Mouse (Mus musculus) midbrain, embryonic 14.5 days (tissue): ENCODE results near the gene Nsun3. TPM values are rescaled to one million over a fixed set of nuclear protein-coding genes. Genes with fewer than 3 reads are reported as not detected.

Source experiments
- ATAC-seq: fragments of 200-750 bp; cut with Nextera tagmentation; 2 replicates; pipeline ENCODE4 v1.8.0; 2017; ENCODE audit warnings: moderate number of reproducible peaks, moderate library complexity; ENCODE audit not compliant: low FRiP score, low TSS enrichment
- DNase-seq: peaks from one replicate; pipeline ENCODE4 v3.0.0-alpha.2; 2015
- H3K27ac ChIP-seq: fragments of 300-500 bp; sonication (generic); replicated peaks from 2 replicates; pipeline ENCODE4 v1.5.1; 2014; ENCODE audit warnings: mild to moderate bottlenecking, low read depth, low read length, moderate library complexity
- H3K27me3 ChIP-seq: fragments of 300-500 bp; sonication (generic); 2 replicates; pipeline ENCODE4 v1.6.1; 2014; ENCODE audit warnings: low read length, control low read depth, mixed read lengths; ENCODE audit not compliant: control insufficient read depth, insufficient read depth
- H3K36me3 ChIP-seq: fragments of 300-500 bp; sonication (generic); 2 replicates; pipeline ENCODE4 v1.6.1; 2014; ENCODE audit warnings: low read length, control low read depth; ENCODE audit not compliant: control insufficient read depth, insufficient read depth
- H3K4me1 ChIP-seq: fragments of 300-500 bp; sonication (generic); 2 replicates; pipeline ENCODE4 v1.6.1; 2014; ENCODE audit warnings: mild to moderate bottlenecking, antibody characterized with exemption, low read length, control low read depth; ENCODE audit not compliant: control insufficient read depth, insufficient read depth
- H3K4me2 ChIP-seq: fragments of 300-500 bp; sonication (generic); 2 replicates; pipeline ENCODE4 v1.6.1; 2014; ENCODE audit warnings: mild to moderate bottlenecking, low read length, moderate library complexity
- H3K4me3 ChIP-seq: fragments of 300-500 bp; sonication (generic); replicated peaks from 2 replicates; pipeline ENCODE4 v1.5.1; 2014; ENCODE audit warnings: low read depth, low read length
- H3K9ac ChIP-seq: fragments of 300-500 bp; sonication (generic); replicated peaks from 2 replicates; pipeline ENCODE4 v1.6.1; 2014; ENCODE audit warnings: mild to moderate bottlenecking, low read length, moderate library complexity
- H3K9me3 ChIP-seq: fragments of 300-500 bp; sonication (generic); 2 replicates; pipeline ENCODE4 v1.6.1; 2016; ENCODE audit warnings: low read length, control low read depth, mixed read lengths; ENCODE audit not compliant: control insufficient read depth
- WGBS: fragments of 180-500 bp; shearing (Covaris S2); extraction: QIAGEN DNeasy Blood & Tissue Kit; methylation state at CpG from one replicate; pipeline ENCODE4 v1.1.7; 2014; 5-methylcytosine and 5-hydroxymethylcytosine counted together
- polyA plus RNA-seq: library from polyadenylated mRNA; unstranded; fragments of >200 nt; fragmentation: Nextera tagmentation; extraction: Ambion mirVana; gene quantifications from 2 replicates; pipeline ENCODE4 v1.2.1, GENCODE M21; 2014

Nsun3 gene
- polyA plus RNA-seq, 1 experiment from 2014 or later = 12.2 TPM

GRCm38 (mm10) chr16:62810855-62811254, 24.2 kb upstream of the Nsun3 start:
- no peak for ATAC-seq
- H3K4me3 ChIP-seq = no peak overlapping the region
- DNase-seq = no peak
- no peaks in the 10 kb centered on the region for H3K9me3 ChIP-seq
- H3K4me1 ChIP-seq = no peaks in the 10 kb centered on the region
- WGBS = 93% methylated on average over 4 of the region's 4 CpGs
- H3K4me2 ChIP-seq = no peak overlapping the region
- H3K27ac ChIP-seq = no peak overlapping the region
- H3K36me3 ChIP-seq = no peaks in the 10 kb centered on the region
- no peaks in the 10 kb centered on the region for H3K27me3 ChIP-seq
- no peak overlapping the region for H3K9ac ChIP-seq

GRCm38 (mm10) chr16:62807249-62807979, 20.8 kb upstream of the Nsun3 start:
- 63% methylated on average over 8 of the region's 8 CpGs for WGBS

GRCm38 (mm10) chr16:62804621-62805020, 18.0 kb upstream of the Nsun3 start:
- no peak for ATAC-seq
- no peak overlapping the region for H3K9ac ChIP-seq
- no peak overlapping the region for H3K27ac ChIP-seq
- H3K9me3 ChIP-seq = no peaks in the 10 kb centered on the region
- no peak for DNase-seq
- H3K4me1 ChIP-seq = no peaks in the 10 kb centered on the region
- no peak overlapping the region for H3K4me2 ChIP-seq
- H3K36me3 ChIP-seq = peaks cover 17% of the 10 kb centered on the region; the same call in 1 of the 2 replicates
- H3K4me3 ChIP-seq = no peak overlapping the region
- 91% methylated on average over 3 of the region's 3 CpGs for WGBS
- no peaks in the 10 kb centered on the region for H3K27me3 ChIP-seq

More at GRCm38 (mm10) chr16:62807249-62807979, 20.8 kb upstream of the Nsun3 start:
- ATAC-seq = no peak
- Histone ChIP-seq H3K4me2 (no peak overlapping the region), H3K27ac (no peak overlapping the region), H3K9ac (no peak overlapping the region), H3K4me1 (no peaks in the 10 kb centered on the region), H3K4me3 (no peak overlapping the region), H3K36me3 (0 out of 2 replicates have a peak, but pooled peaks cover 7% of the 10 kb centered on the region), H3K9me3 (no peaks in the 10 kb centered on the region), H3K27me3 (no peaks in the 10 kb centered on the region)
- DNase-seq = no peak

GRCm38 (mm10) chr16:62799839-62800238, 13.2 kb upstream of the Nsun3 start:
- no peak overlapping the region for H3K9ac ChIP-seq
- H3K4me3 ChIP-seq = no peak overlapping the region
- no peaks in the 10 kb centered on the region for H3K27me3 ChIP-seq
- ATAC-seq = no peak
- H3K4me2 ChIP-seq = no peak overlapping the region
- H3K36me3 ChIP-seq = peaks cover 29% of the 10 kb centered on the region
- H3K4me1 ChIP-seq = no peaks in the 10 kb centered on the region
- no peak for DNase-seq
- H3K9me3 ChIP-seq = no peaks in the 10 kb centered on the region
- WGBS = 94% methylated on average over 3 of the region's 3 CpGs
- H3K27ac ChIP-seq = no peak overlapping the region

DNA sequence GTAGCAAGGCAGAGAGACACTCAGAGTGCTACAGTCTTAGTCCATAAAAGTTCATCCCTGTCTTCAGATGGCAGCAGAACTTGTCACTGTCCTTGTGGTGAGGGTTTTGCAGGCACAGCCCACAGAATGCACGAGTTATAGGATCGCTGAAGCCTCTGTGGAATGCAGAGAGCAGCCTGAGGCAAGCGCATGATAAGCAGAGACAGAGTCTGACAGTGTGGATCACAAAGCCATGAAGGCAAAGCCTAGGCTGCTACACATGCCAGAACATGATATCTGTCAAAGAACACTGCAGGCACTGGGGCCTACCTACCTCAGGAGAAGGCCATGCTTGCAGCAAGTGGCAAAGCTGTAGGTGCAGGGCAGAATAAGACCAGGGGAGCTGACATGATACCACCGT, 12.8 kb upstream of the Nsun3 start:
- Histone ChIP-seq H3K4me1 (no peaks in the 10 kb centered on the region), H3K36me3 (peaks cover 29% of the 10 kb centered on the region), H3K9ac (no peak overlapping the region), H3K9me3 (no peaks in the 10 kb centered on the region), H3K27ac (no peak overlapping the region), H3K27me3 (no peaks in the 10 kb centered on the region), H3K4me3 (no peak overlapping the region), H3K4me2 (no peak overlapping the region)
- DNase-seq (no peak), ATAC-seq (no peak)
- 89% methylated on average over 4 of the region's 4 CpGs for WGBS

- ATAC-seq (no peak), DNase-seq (no peak)
- Histone ChIP-seq H3K27me3 (no peaks in the 10 kb centered on the region), H3K4me1 (no peaks in the 10 kb centered on the region), H3K9ac (no peak overlapping the region), H3K36me3 (peaks cover 29% of the 10 kb centered on the region), H3K4me3 (no peak overlapping the region), H3K9me3 (no peaks in the 10 kb centered on the region), H3K4me2 (no peak overlapping the region), H3K27ac (no peak overlapping the region)
- 96% methylated on average over 3 of the region's 3 CpGs for WGBS
Observed at GRCm38 (mm10) chr16:62798808-62799207, 12.2 kb upstream of the Nsun3 start.

- WGBS = 89% methylated on average over 1 of the region's 1 CpGs
- ATAC-seq (no peak), DNase-seq (no peak)
- H3K9me3 ChIP-seq = no peaks in the 10 kb centered on the region
- H3K36me3 ChIP-seq = peaks cover 21% of the 10 kb centered on the region
- no peak overlapping the region for H3K4me2 ChIP-seq
- H3K27me3 ChIP-seq = no peaks in the 10 kb centered on the region
- H3K4me3 ChIP-seq = no peak overlapping the region
- no peaks in the 10 kb centered on the region for H3K4me1 ChIP-seq
- no peak overlapping the region for H3K27ac ChIP-seq
- no peak overlapping the region for H3K9ac ChIP-seq
Observed at GRCm38 (mm10) chr16:62796608-62797007, 10.0 kb upstream of the Nsun3 start.

DNA sequence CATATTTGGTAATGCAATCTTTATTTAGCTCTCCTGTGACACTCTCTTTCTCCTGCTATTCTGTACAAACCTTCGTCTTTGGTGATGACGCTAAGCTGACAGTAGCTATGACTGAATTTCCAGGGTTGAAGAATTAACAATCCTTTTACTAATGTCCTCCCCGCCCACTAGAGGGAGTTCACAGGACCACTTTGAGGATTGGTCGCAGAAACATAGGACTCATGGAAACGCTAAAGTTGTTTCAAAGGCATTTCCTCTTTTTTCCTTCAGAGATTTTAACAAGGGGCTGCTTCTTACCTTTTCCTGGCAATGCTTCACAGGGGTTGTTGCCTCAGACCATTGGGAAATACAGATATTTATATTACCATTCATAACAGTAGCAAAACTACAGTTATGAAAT, 4.4 kb downstream of the Nsun3 start:
- Histone ChIP-seq H3K4me1 (peaks cover 7% of the 10 kb centered on the region), H3K27me3 (no peaks in the 10 kb centered on the region), H3K4me2 (no peak overlapping the region), H3K4me3 (no peak overlapping the region), H3K9ac (no peak overlapping the region), H3K36me3 (no peaks in the 10 kb centered on the region), H3K27ac (no peak overlapping the region), H3K9me3 (no peaks in the 10 kb centered on the region)
- peak; percentile 15 for DNase-seq
- no peak for ATAC-seq
- WGBS = 52% methylated on average over 5 of the region's 5 CpGs

DNA sequence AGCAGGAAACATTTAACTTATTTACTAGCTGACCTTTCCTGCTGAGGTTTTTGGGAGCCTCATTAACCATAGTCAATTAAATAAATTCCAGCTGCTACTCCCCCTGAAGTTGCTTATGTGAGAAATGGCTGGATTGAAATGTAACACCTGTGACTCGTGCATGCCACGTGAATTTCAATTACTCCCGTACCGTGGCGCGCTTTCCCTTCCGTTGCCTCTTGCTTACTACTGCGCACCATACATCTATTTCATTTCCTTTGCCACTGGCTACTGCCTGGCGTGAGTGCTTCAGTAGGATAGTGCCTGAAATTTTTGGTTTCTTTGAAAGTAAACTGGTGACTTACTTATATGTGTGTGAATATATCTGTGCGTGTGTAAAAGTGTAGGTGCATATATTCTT, 8.3 kb downstream of the Nsun3 start:
- Histone ChIP-seq H3K27me3 (no peaks in the 10 kb centered on the region), H3K4me1 (no peaks in the 10 kb centered on the region), H3K36me3 (no peaks in the 10 kb centered on the region), H3K9me3 (no peaks in the 10 kb centered on the region), H3K4me2 (no peak overlapping the region), H3K4me3 (no peak overlapping the region), H3K9ac (no peak overlapping the region), H3K27ac (no peak overlapping the region)
- DNase-seq (no peak), ATAC-seq (no peak)
- 91% methylated on average over 10 of the region's 10 CpGs for WGBS
